Mouse (Mus musculus) lung, adult 2 months (tissue): ENCODE measurements around the gene Olfr615.
"Not testable (repeated sequence)": the region's sequence is repeated elsewhere in the genome, so short reads cannot be mapped to it uniquely, and the experiment has no call there.

ENCODE experiments used
- CTCF ChIP-seq: fragments of 200-500 bp; IDR thresholded peaks from 2 replicates; pipeline ENCODE4 v1.5.1; 2011; ENCODE audit warnings: mild to moderate bottlenecking, low read length, control low read depth; ENCODE audit not compliant: insufficient read depth
- POLR2A ChIP-seq: fragments of 200-500 bp; IDR thresholded peaks from 2 replicates; pipeline ENCODE4 v1.6.1; 2011; ENCODE audit warnings: low read depth, mild to moderate bottlenecking, control low read depth, low read length, borderline replicate concordance; ENCODE audit errors: extremely low read depth

GRCm38 (mm10) chr7:103542617-103543016 is 13.3 kb upstream of the Olfr615 start, which contains the start of gene Olfr612:
- TF ChIP-seq POLR2A, CTCF: not testable (repeated sequence)
